Mouse (Mus musculus): ENCODE measurements around the gene Slc9a3r1. TPM values are rescaled to one million over a fixed set of nuclear protein-coding genes. Genes with fewer than 3 reads are reported as not detected.

Slc9a3r1 gene
- total RNA-seq, 2 experiments from 2014 or later: 9.9 to 10.5 TPM

- intact Hi-C loops (cut with DNase I): loop anchor here (1.0 kb wide), 2 partner anchors 21 to 108 kb away; no protein-coding TSS in a partner anchor
- DNase-seq: no peak
These were observed 1.4 kb upstream of the Slc9a3r1 start for GRCm38 (mm10) chr11:115161578-115162204.

GRCm38 (mm10) chr11:115162205-115162601 lies 938 bp upstream of the Slc9a3r1 start:
- DNase-seq: no peak

GRCm38 (mm10) chr11:115163568-115164150 lies 518 bp downstream of the Slc9a3r1 start:
- DNase-seq: peak; percentile 41 to 50
- intact Hi-C loops (cut with DNase I): no loop called here

More at GRCm38 (mm10) chr11:115162205-115162601, 938 bp upstream of the Slc9a3r1 start:
- intact Hi-C loops (cut with DNase I): no loop called here

- DNase-seq: no peak
These were observed 1.3 kb downstream of the Slc9a3r1 start for GRCm38 (mm10) chr11:115164341-115164975.

GRCm38 (mm10) chr11:115164976-115165374 lies 1.8 kb downstream of the Slc9a3r1 start:
- no peak for DNase-seq

More at GRCm38 (mm10) chr11:115164341-115164975, 1.3 kb downstream of the Slc9a3r1 start:
- intact Hi-C loops (cut with DNase I): no loop called here

GRCm38 (mm10) chr11:115166776-115167175 lies 3.6 kb downstream of the Slc9a3r1 start:
- no peak for DNase-seq
- intact Hi-C loops (cut with DNase I): no loop called here

More at GRCm38 (mm10) chr11:115164976-115165374, 1.8 kb downstream of the Slc9a3r1 start:
- intact Hi-C loops (cut with DNase I): no loop called here

- no peak for DNase-seq
- intact Hi-C loops (cut with DNase I): no loop called here
These were observed 4.6 kb downstream of the Slc9a3r1 start for GRCm38 (mm10) chr11:115167631-115168249.

- DNase-seq: no peak
- intact Hi-C loops (cut with DNase I): no loop called here
These were observed 6.3 kb downstream of the Slc9a3r1 start for GRCm38 (mm10) chr11:115169430-115169829.

GRCm38 (mm10) chr11:115171125-115171524 lies 8.0 kb downstream of the Slc9a3r1 start:
- intact Hi-C loops (cut with DNase I): no loop called here

GRCm38 (mm10) chr11:115172825-115173287 lies 9.7 kb downstream of the Slc9a3r1 start:
- intact Hi-C loops (cut with DNase I): no loop called here
- peak in 1 of 2 experiments; percentile 55 for DNase-seq

More at GRCm38 (mm10) chr11:115171125-115171524, 8.0 kb downstream of the Slc9a3r1 start:
- DNase-seq: no peak

GRCm38 (mm10) chr11:115173549-115174339 lies 10.6 kb downstream of the Slc9a3r1 start:
- DNase-seq: no peak
- intact Hi-C loops (cut with DNase I): no loop called here

GRCm38 (mm10) chr11:115176399-115177190 lies 13.5 kb downstream of the Slc9a3r1 start:
- DNase-seq: no peak
- intact Hi-C loops (cut with DNase I): no loop called here

- intact Hi-C loops (cut with DNase I): no loop called here
- DNase-seq: no peak
These were observed 14.5 kb downstream of the Slc9a3r1 start for GRCm38 (mm10) chr11:115177559-115178195.

GRCm38 (mm10) chr11:115178766-115179165 lies 15.6 kb downstream of the Slc9a3r1 start:
- intact Hi-C loops (cut with DNase I): no loop called here
- DNase-seq: no peak

- DNase-seq: no peak
- intact Hi-C loops (cut with DNase I): no loop called here
These were observed 16.1 kb downstream of the Slc9a3r1 start for GRCm38 (mm10) chr11:115179191-115179590.

GRCm38 (mm10) chr11:115179881-115180280 lies 16.7 kb downstream of the Slc9a3r1 start:
- DNase-seq: no peak
- intact Hi-C loops (cut with DNase I): no loop called here

- intact Hi-C loops (cut with DNase I): loop anchor here (1.0 kb wide), 2 partner anchors 21 to 99 kb away; no protein-coding TSS in a partner anchor
- DNase-seq: peak; percentile 85 to 88
These were observed 18.9 kb downstream of the Slc9a3r1 start for GRCm38 (mm10) chr11:115181913-115182638.

- intact Hi-C loops (cut with DNase I): no loop called here
- DNase-seq: no peak
These were observed 21.8 kb downstream of the Slc9a3r1 start for GRCm38 (mm10) chr11:115184973-115185372.
